Mouse (Mus musculus) cerebellum, adult 2 months (tissue): ENCODE results near the gene Ybx2.

Source experiments
- CTCF ChIP-seq: fragments of 200-500 bp; IDR thresholded peaks from 2 replicates; pipeline ENCODE4 v1.5.1; 2011; ENCODE audit warnings: low read depth, mild to moderate bottlenecking, control low read depth, low read length, moderate library complexity, borderline replicate concordance; ENCODE audit not compliant: insufficient read depth
- POLR2A ChIP-seq: fragments of 200-500 bp; IDR thresholded peaks from 2 replicates; pipeline ENCODE4 v1.6.1; 2011; ENCODE audit warnings: low read length, control low read depth, borderline replicate concordance; ENCODE audit not compliant: insufficient read depth

DNA sequence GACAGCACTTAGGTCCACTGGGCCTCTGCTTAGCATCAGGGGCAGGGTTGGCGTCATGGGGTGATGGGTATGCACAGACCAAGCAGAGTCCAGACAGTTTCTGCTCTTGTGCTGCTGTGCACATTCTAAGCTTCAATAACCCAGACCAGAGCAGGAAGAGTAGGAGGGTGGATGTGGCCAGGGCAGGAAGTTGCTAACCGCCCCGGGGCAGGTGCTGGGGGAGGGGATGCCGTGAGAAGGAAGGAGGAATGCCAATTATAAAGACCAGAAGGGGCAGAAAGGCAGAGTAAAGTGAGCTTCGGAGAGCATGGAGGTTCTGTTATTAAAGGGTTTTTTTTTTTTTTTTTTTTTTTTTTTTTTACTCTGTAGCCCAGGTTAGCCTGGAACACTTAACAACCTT, 40.9 kb upstream of the Ybx2 start:
- TF ChIP-seq POLR2A, result no peak
- TF ChIP-seq CTCF, result no peak
